Mouse (Mus musculus): ENCODE data around the gene Cts3. TPM values are rescaled to one million over a fixed set of nuclear protein-coding genes. Genes with fewer than 3 reads are reported as not detected.

The Cts3 gene
- not detected in 2 replicates for polyA plus RNA-seq (2012; ENCODE audit: low replicate concordance)

DNA sequence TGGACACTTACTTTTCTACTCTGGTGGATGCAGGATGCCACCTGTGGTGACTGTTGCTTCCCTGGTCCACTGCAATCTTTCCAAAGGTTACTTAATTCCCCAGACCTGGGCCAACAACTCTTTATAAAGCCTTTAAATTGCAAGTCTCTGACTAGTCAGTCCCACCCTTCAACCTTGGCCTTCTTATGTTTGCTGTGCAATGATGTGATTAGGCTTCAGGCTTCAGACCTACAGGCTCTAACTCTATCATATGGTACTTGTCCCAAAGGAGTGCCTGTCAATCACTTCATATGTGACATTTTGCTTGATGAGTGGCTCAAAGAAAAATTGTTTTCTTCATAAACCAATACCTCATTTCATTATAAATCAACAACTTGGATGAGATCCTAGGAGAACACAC, at the start of gene Cts3:
Gene Cts3 (minus strand): TSS at position 101 of the 400 bp plus-strand sequence.

DNA sequence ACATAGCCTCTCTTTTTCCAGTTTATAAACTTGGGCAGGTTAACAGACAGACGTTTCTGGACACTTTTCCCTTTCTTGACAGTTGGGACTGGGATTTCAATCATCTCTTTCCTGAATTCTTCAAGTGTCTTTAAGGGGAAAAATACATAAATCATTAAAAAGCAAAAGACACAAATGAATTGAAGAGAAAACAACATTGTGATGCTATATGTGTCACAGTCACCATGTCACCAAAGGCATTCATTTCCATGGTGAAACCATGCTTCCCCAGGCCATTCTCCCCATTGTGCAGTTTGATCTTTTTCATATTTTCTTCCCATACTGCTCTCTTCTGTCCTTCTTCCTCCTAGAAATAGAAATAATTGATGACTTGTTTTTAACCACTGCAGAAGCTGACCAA, 1.9 kb downstream of the Cts3 start, which contains the start of gene Gm49352:
Gene Gm49352 (minus strand): TSS at position 101 of the 400 bp plus-strand sequence.

DNA sequence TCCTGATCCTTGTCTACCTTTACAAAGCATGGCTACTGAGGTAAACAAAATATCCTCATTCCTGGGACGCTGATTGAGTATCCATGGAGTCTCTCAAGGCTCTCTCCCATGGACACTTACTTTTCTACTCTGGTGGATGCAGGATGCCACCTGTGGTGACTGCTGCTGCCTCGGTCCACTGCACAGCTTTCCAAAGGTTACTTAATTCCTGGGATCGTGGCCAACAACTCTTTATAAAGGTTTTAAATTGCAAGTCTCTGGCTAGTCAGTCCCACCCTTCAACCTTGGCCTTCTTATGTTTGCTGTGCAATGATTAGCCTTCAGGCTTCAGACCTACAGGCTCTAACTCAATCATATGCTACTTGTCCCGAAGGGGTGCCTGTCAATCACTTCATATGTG, 28.3 kb downstream of the Cts3 start, which contains the start of gene Ctsm:
Gene Ctsm (minus strand): TSS at position 209 of the 400 bp plus-strand sequence.

Other genes with a start within 250 kb of the Cts3 start
- not detected in 2 replicates for gene Cts7, start 211.9 kb downstream of the Cts3 start, polyA plus RNA-seq (2012; ENCODE audit: low replicate concordance)
- not detected in 2 replicates for gene Ctsm, start 28.3 kb downstream of the Cts3 start, polyA plus RNA-seq (2012; ENCODE audit: low replicate concordance)
- not detected in 2 replicates for gene Gm49352, start 2.0 kb downstream of the Cts3 start, polyA plus RNA-seq (2012; ENCODE audit: low replicate concordance)

Measured in leukemia stem cell, adult 10-12 weeks (primary cell).